Mouse (Mus musculus) myocyte (in vitro differentiated cells): Measurements from ENCODE around the gene Polr1a.

Experiments used
- CEBPB ChIP-seq: IDR thresholded peaks from 2 replicates; pipeline ENCODE4 v1.6.1; 2011; ENCODE audit warnings: mild to moderate bottlenecking, moderate library complexity; ENCODE audit not compliant: poor library complexity, insufficient read depth, severe bottlenecking
- E2F4 ChIP-seq: IDR thresholded peaks from one replicate; pipeline ENCODE4 v1.6.1; 2011; ENCODE audit warnings: mild to moderate bottlenecking, control low read depth, moderate library complexity; ENCODE audit not compliant: insufficient read depth
- MAX ChIP-seq: IDR thresholded peaks from one replicate; pipeline ENCODE4 v1.6.1; 2011; ENCODE audit warnings: low read depth, mild to moderate bottlenecking, control low read depth
- MYOD1 ChIP-seq, 3 experiments: IDR thresholded peaks; one replicate each; pipeline ENCODE4 v1.6.1; 2011; ENCODE audit warnings: control low read depth in 2 of 3, low read depth in 2 of 3, mild to moderate bottlenecking in 2 of 3, moderate library complexity in 1 of 3; ENCODE audit not compliant: insufficient read length in 2 of 3, control insufficient read depth in 1 of 3
- MYOG ChIP-seq, 3 experiments: IDR thresholded peaks; one replicate each; pipeline ENCODE4 v1.6.1; 2011; ENCODE audit warnings: control low read depth in 2 of 3, low read depth in 2 of 3, mild to moderate bottlenecking in 2 of 3; ENCODE audit not compliant: insufficient read length in 2 of 3, control insufficient read depth in 1 of 3, insufficient read depth in 1 of 3
- POLR2A ChIP-seq: IDR thresholded peaks from one replicate; pipeline ENCODE4 v1.6.1; 2011; ENCODE audit warnings: low read depth, mild to moderate bottlenecking, control low read depth, moderate library complexity; ENCODE audit not compliant: insufficient read length
- POLR2AphosphoS2 ChIP-seq: IDR thresholded peaks from one replicate; pipeline ENCODE4 v1.6.1; 2011; ENCODE audit warnings: low read depth, control low read depth; ENCODE audit not compliant: insufficient read length
- TCF12 ChIP-seq: IDR thresholded peaks from one replicate; pipeline ENCODE4 v1.6.1; 2011; ENCODE audit warnings: mild to moderate bottlenecking, control low read depth; ENCODE audit not compliant: poor library complexity, insufficient read depth, severe bottlenecking
- USF1 ChIP-seq: IDR thresholded peaks from one replicate; pipeline ENCODE4 v1.6.1; 2011; ENCODE audit warnings: low read depth, mild to moderate bottlenecking, control low read depth, moderate library complexity

DNA sequence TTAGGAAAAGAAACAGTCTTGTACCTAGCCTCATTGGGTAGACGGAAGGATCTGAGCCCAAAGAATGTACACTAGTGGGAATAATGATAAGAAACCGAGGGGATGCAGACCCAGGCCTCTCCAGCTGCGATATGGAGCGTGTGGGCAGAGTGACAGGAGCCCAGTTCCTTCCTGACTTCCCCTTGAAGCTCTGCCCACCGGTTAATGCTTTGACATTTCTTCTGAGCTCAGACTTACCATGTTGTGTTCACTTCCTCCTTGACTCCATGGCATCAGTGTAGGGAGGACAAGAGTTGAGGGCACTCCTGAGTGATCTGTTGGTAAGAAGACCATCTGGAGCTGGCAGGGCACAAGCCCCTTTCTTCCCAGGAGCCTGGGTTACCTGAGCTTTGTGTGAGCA is 53.3 kb downstream of the Polr1a start:
- TF ChIP-seq E2F4 (no peak), POLR2A (no peak), POLR2AphosphoS2 (no peak), MYOG (IDR thresholded peaks at IDR 0.05; ENCODE audit: control insufficient read depth in 1 of 3, insufficient read depth in 1 of 3, insufficient read length in 2 of 3, low read depth in 2 of 3) (no peak), USF1 (no peak), TCF12 (no peak), MYOD1 (IDR thresholded peaks at IDR 0.05; ENCODE audit: control insufficient read depth in 1 of 3, insufficient read length in 2 of 3, low read depth in 2 of 3) (no peak), MAX (no peak), CEBPB (no peak)
